Mouse (Mus musculus) heart, postnatal 4 days (tissue): Measurements from ENCODE around the gene Cep170b. TPM values are rescaled to one million over a fixed set of nuclear protein-coding genes. Genes with fewer than 3 reads are reported as not detected.

ENCODE experiments used
- DNase-seq: peaks from one replicate; pipeline ENCODE4 v3.0.0; 2021
- total RNA-seq, 2 experiments: library from RNA; stranded (reverse); gene quantifications; 2 replicates each; pipeline ENCODE4 v1.2.3; 2021

Gene Cep170b
- total RNA-seq, 2 experiments from 2014 or later: 13.1 to 14.1 TPM

GRCm38 (mm10) chr12:112737081-112737480 lies 16.8 kb downstream of the Cep170b start:
- no peak for DNase-seq

DNA sequence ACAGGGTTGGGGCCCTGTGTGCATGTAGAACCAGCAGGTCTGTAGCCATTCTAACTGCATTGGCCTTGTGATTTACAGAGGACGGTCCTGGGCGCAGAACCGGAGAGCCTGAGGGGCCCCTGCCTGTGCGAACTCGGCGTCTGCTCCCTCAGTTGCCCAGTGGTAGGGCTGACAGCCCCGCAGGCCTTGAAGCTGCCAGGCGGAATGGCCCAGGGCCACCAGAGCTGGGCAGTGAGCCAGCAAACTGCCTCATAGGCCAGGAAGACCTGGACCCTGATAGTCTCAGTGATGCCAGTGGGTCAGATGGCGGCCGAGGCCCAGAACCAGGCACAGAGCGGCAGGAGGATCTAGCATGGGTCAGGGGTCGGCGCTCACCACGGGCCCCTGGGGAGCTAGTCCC lies 17.5 kb downstream of the Cep170b start:
- no peak for DNase-seq

DNA sequence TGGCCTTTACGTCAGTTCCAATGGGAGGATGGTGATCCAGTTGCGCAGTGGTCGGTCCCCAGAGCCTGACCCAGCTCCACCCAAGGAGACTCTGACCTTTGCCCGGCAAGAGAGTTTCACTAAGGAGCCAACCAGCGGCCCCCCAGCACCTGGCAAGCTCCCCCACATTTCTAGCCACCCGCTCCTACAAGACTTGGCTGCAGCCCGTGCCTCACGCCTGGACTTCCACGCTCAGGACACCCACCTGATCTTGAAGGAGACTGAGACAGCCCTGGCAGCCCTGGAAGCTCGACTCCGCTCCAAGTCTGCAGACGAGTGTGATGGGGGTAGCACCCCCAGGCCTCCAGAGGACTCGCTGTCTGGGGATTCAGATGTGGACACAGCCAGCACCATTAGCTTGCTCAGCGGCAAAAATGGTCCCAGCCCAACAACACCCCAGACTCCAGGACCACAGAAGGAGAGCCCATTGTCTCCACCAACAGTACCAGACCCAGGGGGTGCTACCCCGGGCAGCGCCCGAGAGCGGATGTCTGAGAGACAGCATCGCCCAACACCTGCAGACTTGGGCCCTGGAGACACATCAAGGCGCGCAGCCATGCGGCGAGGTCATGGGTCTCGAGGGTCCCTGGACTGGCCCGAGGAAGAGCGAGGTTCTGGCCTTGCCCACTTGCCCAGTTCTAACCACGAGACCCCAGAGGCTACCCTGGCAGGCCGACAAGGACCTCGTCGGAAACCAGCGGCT lies 18.2 kb downstream of the Cep170b start:
- DNase-seq: no peak

GRCm38 (mm10) chr12:112739023-112739568 lies 18.8 kb downstream of the Cep170b start:
- DNase-seq: no peak

- DNase-seq: no peak
These were observed 22.5 kb downstream of the Cep170b start for GRCm38 (mm10) chr12:112742768-112743167.

DNA sequence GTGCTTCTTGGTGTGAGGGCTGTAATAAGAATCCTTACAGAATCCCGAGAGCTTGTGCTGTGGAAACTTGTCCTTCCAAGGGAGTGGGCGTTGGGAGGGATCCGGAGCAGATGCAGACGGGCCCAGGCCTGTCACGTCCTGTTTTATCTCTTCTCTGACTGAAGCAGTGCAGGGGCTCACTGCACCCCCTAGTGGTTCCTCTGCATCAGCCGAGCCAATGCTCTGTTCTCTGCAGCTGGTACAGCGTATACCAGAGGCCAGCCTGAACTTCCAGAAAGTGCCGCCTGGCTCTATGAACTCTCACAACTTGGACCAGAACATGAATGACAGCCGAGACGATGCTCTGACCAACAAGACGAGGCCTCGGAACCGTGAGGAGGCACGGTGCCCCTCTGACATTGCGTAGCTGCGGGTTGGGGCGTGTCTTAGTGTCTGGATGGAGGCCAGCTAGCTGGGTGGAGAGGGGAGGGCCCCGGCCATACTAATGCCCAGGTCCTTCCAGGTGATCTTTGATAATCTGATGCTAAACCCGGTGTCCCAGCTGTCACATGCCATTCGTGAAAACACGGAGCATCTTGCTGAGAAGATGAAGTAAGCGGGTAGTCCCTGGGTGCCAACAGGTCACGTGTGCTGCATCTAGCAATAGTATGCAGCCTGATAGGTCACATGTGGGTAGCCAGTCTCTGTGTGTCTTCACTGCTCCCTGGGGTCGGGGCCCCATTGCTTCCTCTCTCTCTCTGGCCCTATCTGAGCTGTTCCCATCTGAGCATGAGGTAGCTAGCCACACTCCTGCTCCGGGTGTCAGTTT lies 23.1 kb downstream of the Cep170b start:
- peak; percentile 91 for DNase-seq

DNA sequence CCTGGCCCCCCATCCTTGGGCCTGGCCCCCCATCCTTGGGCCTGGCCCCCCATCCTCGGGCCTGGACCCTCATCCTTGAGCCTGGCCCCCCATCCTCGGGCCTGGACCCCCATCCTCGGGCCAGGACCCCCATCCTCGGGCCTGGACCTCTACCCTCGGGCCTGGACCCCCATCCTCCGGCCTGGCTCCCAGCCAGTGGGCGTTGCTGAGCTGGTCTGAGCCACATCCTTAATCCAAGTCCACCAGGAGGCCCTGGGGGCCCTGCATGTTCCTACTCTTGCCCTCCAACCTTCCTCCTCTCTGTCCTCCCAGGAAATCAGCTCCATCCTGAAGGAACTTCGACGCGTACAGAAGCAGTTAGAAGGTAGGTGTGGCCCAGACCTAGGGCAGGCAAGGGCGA lies 24.0 kb downstream of the Cep170b start:
- DNase-seq: no peak

- DNase-seq: no peak
These were observed 24.8 kb downstream of the Cep170b start for GRCm38 (mm10) chr12:112744891-112745580.

DNA sequence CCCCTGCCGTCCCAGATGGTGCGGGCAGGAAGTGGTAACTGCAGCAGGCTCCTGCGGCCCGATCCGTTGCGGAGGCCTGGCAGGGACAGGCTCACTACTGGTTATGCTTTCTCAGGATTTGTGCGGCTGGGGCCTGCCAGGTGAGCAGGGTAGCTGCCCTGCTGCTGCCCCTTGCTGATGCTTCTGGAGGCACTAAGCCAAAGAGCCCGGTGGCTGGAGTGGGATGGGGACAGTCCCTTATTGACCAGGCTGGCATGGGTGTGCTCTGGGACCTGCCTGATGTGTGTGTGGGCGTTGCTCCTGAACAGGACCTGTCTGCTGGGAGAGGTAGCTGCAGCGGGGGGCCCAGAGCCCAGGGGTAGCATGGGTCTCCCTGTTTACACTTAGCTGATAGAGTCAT lies 25.5 kb downstream of the Cep170b start:
- no peak for DNase-seq

- DNase-seq: no peak
These were observed 26.2 kb downstream of the Cep170b start for GRCm38 (mm10) chr12:112746461-112746807.

GRCm38 (mm10) chr12:112746808-112747605 lies 26.8 kb downstream of the Cep170b start:
- peak; percentile 62 for DNase-seq

DNA sequence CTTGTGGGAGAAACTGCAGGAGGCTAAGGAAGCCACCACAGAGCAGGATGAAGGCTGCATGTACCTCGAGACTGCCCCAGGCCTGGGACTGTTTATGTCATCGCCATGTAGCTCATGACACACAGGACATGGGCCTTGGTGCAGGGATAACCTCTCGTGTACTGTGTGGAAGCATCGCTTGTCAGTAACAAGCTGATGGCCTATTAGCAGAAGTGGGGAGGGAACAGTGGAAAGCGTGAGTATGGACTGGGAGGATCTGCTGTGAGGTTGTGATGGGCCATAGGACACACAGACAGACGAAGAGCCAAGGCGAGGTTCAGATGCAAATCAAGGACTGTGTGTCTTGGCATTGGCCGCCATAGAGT lies 27.3 kb downstream of the Cep170b start:
- no peak for DNase-seq

DNA sequence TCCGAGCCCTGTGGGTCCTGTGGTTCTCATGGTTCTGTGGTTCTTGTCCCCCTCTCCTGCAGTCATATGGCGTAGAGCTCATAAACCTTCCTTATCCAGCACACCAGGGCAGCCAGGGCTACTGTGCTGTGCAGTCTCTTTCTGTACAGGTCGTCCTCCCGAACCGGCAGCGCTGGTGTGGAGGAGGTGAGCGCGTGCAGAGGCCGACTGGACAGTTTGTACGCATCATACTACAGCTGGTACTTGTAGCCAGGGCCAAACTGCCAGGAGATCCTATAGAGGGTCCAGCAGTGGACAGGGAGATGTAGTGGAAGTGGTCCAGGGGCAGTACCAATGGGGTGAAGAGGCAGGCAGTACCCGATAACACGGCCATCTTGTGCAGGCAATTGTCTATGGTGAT lies 30.7 kb downstream of the Cep170b start:
- no peak for DNase-seq

GRCm38 (mm10) chr12:112752399-112752798 lies 32.1 kb downstream of the Cep170b start:
- DNase-seq: no peak

DNA sequence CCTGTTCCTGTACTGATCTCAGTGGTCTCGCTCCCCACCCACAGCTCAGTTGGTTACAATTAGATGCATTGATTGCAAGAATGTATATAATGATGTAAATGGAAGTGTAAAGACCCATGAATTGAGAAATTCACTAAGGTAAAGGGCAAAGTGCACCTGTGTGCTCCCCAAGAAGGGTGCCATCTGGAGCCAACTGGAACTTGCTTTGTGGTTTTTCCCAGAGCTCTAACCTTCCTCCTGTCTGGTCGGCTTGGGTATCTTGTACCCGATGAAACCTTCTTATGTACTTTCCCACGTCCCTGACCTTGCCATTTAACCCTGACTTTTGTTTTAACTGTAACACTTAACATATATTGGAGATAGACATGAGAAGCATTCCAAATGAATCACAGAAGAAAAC lies 35.6 kb downstream of the Cep170b start:
- DNase-seq: no peak

GRCm38 (mm10) chr12:112757896-112758295 lies 37.6 kb downstream of the Cep170b start:
- DNase-seq: no peak

DNA sequence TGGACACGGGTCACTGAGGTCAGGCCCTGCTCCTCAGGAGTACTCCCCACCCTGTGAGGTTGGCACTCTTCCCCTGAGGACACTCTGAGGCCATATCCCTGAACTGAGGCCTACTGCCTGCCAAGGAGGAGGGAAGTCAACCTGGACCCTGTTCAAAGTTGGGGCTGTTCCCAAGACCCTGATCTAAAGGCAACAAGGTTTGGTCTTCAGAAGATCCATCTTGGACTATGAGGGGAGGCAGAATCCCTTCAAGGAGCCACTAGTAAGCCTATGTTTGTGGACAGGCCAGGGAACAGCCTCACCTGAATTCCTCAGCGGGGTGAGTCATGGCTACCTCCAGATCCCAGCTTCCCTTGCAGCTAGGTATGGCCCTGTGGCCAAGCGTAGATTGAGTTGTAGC lies 39.2 kb downstream of the Cep170b start:
- no peak for DNase-seq

GRCm38 (mm10) chr12:112760154-112760926 lies 40.1 kb downstream of the Cep170b start, which contains the start of gene Pld4:
Pld4 (plus strand) TSS chr12:112760655.
- peak; percentile 15 for DNase-seq

DNA sequence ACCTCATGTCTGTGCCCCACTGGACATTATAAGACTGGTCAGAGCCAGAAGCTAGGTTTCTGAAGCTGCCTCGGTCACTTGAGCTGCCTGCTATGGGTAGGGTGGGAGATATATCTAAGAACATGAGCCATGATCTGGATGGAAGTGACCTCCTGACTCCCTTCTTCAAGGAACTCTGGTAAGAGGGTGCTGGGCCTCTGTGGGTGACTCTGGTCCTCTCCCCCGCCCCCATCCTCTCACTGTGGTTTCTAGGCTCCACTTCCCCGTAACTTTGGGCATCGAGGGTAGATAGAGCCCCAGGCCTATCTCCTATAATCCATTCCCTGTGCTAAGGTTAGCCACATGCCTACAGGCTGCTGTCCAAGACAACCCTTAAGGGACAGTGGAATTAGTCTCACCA lies 41.2 kb downstream of the Cep170b start:
- DNase-seq: no peak

- peak; percentile 12 for DNase-seq
These were observed 41.8 kb downstream of the Cep170b start for GRCm38 (mm10) chr12:112762018-112762417.

- peak; percentile 3 for DNase-seq
These were observed 42.9 kb downstream of the Cep170b start for GRCm38 (mm10) chr12:112763176-112763575.
